In the genomic region with DNA sequence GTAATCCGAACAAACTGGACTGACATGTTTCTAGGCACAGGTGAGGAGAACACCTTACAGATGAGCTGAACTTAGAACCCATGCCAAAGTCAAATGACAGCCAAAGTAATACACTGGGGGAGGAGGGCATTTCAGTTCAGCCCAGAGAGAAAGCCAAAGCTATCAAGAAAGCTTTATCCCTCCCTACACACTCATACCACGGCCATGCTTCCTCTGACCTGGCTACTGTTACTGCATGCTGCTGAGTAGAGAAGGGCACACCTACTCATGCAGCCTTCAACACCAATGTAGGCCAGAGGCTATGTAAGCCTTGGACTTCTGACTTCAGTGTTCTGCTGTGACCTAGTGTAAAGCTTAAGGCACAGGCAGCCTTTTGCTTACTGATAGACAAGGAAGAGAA, we compare ENCODE assay signal across 23 mouse cellular contexts.
DNase-seq lines count a peak whose midpoint lies in the region; ATAC-seq lines count a peak whose summit lies in the region.
"Had no signal": no experiment of that assay in that cellular context is flagged by ENCODE, and none has a peak within 500 bp of the region (broad histone marks: within the 10 kb centered on the region; RNA-seq: fewer than 3 reads in every experiment).

No protein-coding gene starts in this region.

- peak; percentile 91 for DNase-seq in heart, adult 11 months
- DNase-seq in heart, postnatal 25 days (ENCODE audit: low spot score), result no peak
- DNase-seq in limb, embryonic 11.5 days (ENCODE audit: low spot score), result no peak
- DNase-seq in limb, embryonic 10.5 days (ENCODE audit: low spot score), result no peak
- DNase-seq in NIH3T3 (ENCODE audit: low read depth), result peak; percentile 13
- DNase-seq in natural killer cell, adult 2 months (ENCODE audit: low spot score in 2 of 2), result no peak
- DNase-seq in MN1 (ENCODE audit: low spot score), result no peak
- DNase-seq: adrenal gland, postnatal 14 days; cerebellum, adult 18-20 months; gastrocnemius, postnatal 25 days; heart, postnatal 36 days; kidney, adult 18-20 months; kidney, postnatal 25 days; liver, embryonic 13.5 days; right cerebral cortex, postnatal 4 days; thymus, postnatal 4 days had no signal

- WGBS in limb, embryonic 11.5 days, result 80% methylated on average over 2 of the region's 2 CpGs
- WGBS in limb, embryonic 10.5 days, result 89% methylated on average over 2 of the region's 2 CpGs
- WGBS in intestine, embryonic 16.5 days, result 77% methylated on average over 2 of the region's 2 CpGs

- H3K4me3 ChIP-seq in limb, embryonic 11.5 days (ENCODE audit: low read depth, low read length), result no peak overlapping the region
- no peak overlapping the region for H3K4me3 ChIP-seq in limb, embryonic 10.5 days
- H3K4me3 ChIP-seq in intestine, embryonic 16.5 days (ENCODE audit: low read length), result no peak overlapping the region
- H3K4me3 ChIP-seq: forebrain, embryonic 13.5 days; hindbrain, embryonic 15.5 days; liver, embryonic 13.5 days; midbrain, embryonic 12.5 days; neural tube, embryonic 15.5 days had no signal

- no peaks in the 10 kb centered on the region; the same call in 1 of the 2 replicates for H3K4me1 ChIP-seq in limb, embryonic 11.5 days (ENCODE audit: control insufficient read depth, insufficient read depth, low read length)
- H3K4me1 ChIP-seq in limb, embryonic 10.5 days, result peaks cover 17% of the 10 kb centered on the region
- peaks cover 9% of the 10 kb centered on the region for H3K4me1 ChIP-seq in intestine, embryonic 16.5 days (ENCODE audit: control insufficient read depth, insufficient read depth, low read length)
- H3K4me1 ChIP-seq: forebrain, embryonic 13.5 days; hindbrain, embryonic 15.5 days; liver, embryonic 13.5 days; midbrain, embryonic 12.5 days; neural tube, embryonic 15.5 days had no signal

- H3K9ac ChIP-seq in limb, embryonic 11.5 days (ENCODE audit: low read length), result no peak overlapping the region
- no peak overlapping the region for H3K9ac ChIP-seq in intestine, embryonic 16.5 days (ENCODE audit: low read depth, low read length)
- H3K9ac ChIP-seq: forebrain, embryonic 13.5 days; hindbrain, embryonic 15.5 days; liver, embryonic 13.5 days; midbrain, embryonic 12.5 days; neural tube, embryonic 15.5 days had no signal

- H3K36me3 ChIP-seq in limb, embryonic 11.5 days (ENCODE audit: control insufficient read depth, insufficient read depth, low read length), result no peaks in the 10 kb centered on the region
- no peaks in the 10 kb centered on the region for H3K36me3 ChIP-seq in limb, embryonic 10.5 days
- peaks cover under 1% of the 10 kb centered on the region; the same call in 1 of the 2 replicates for H3K36me3 ChIP-seq in intestine, embryonic 16.5 days (ENCODE audit: control insufficient read depth, insufficient read depth, low read length)
- H3K36me3 ChIP-seq: hindbrain, embryonic 15.5 days; liver, embryonic 13.5 days; midbrain, embryonic 12.5 days; neural tube, embryonic 15.5 days had no signal

- H3K4me2 ChIP-seq in limb, embryonic 11.5 days (ENCODE audit: low read depth, severe bottlenecking), result no peak overlapping the region
- no peak overlapping the region for H3K4me2 ChIP-seq in intestine, embryonic 16.5 days (ENCODE audit: low read depth, low read length)
- H3K4me2 ChIP-seq: forebrain, embryonic 13.5 days; hindbrain, embryonic 15.5 days; liver, embryonic 13.5 days; midbrain, embryonic 12.5 days; neural tube, embryonic 15.5 days had no signal

- intact Hi-C loops in heart, postnatal 25 days (cut with DNase I), result loop anchor here (2.0 kb wide), 1 partner anchor 96 kb away; no protein-coding TSS in a partner anchor

- H3K27ac ChIP-seq in limb, embryonic 11.5 days (replicated peaks; ENCODE audit: low read depth, low read length), result no peak overlapping the region
- no peak overlapping the region; the same call in 1 of the 2 replicates for H3K27ac ChIP-seq in limb, embryonic 10.5 days
- no peak overlapping the region for H3K27ac ChIP-seq in intestine, embryonic 16.5 days (ENCODE audit: low read length)
- H3K27ac ChIP-seq: forebrain, embryonic 13.5 days; hindbrain, embryonic 15.5 days; liver, embryonic 13.5 days; macrophage; midbrain, embryonic 12.5 days; neural tube, embryonic 15.5 days had no signal

- H3K9me3 ChIP-seq in limb, embryonic 11.5 days (ENCODE audit: control insufficient read depth, low read length), result no peaks in the 10 kb centered on the region
- H3K9me3 ChIP-seq in limb, embryonic 10.5 days (replicated peaks), result no peaks in the 10 kb centered on the region
- H3K9me3 ChIP-seq in intestine, embryonic 16.5 days (ENCODE audit: control insufficient read depth, low read length), result no peaks in the 10 kb centered on the region
- H3K9me3 ChIP-seq: forebrain, embryonic 13.5 days; hindbrain, embryonic 15.5 days; liver, embryonic 13.5 days; midbrain, embryonic 12.5 days; neural tube, embryonic 15.5 days had no signal

- 0 out of 2 replicates have a peak, but pooled peaks have one; percentile 51 for ATAC-seq in limb, embryonic 11.5 days (ENCODE audit: insufficient number of reproducible peaks, low FRiP score, low TSS enrichment, low read depth)
- ATAC-seq in intestine, embryonic 16.5 days, result peak; percentile 53
- ATAC-seq: forebrain, embryonic 13.5 days had no signal

- H3K27me3 ChIP-seq in limb, embryonic 11.5 days (ENCODE audit: control insufficient read depth, insufficient read depth, low read length), result no peaks in the 10 kb centered on the region
- H3K27me3 ChIP-seq in limb, embryonic 10.5 days (ENCODE audit: low read depth, poor library complexity, severe bottlenecking), result no peaks in the 10 kb centered on the region
- no peaks in the 10 kb centered on the region for H3K27me3 ChIP-seq in intestine, embryonic 16.5 days (replicated peaks; ENCODE audit: control insufficient read depth, insufficient read depth, low read length)
- H3K27me3 ChIP-seq: CH12.LX; forebrain, embryonic 13.5 days; hindbrain, embryonic 15.5 days; liver, embryonic 13.5 days; midbrain, embryonic 12.5 days; neural tube, embryonic 15.5 days had no signal

Comparison
In these comparisons a context has a peak if more than half of its experiments do, and no peak if none do; other contexts are left out.
1. DNase-seq: peak in heart, adult 11 months (single experiment) and NIH3T3 (single experiment); none in heart, postnatal 25 days (single experiment), limb, embryonic 11.5 days (single experiment), limb, embryonic 10.5 days (single experiment), natural killer cell, adult 2 months (0 of 2) and MN1 (single experiment).